Mouse (Mus musculus): ENCODE results near the gene Marc1. TPM values are rescaled to one million over a fixed set of nuclear protein-coding genes. Genes with fewer than 3 reads are reported as not detected.

The Marc1 gene
- total RNA-seq, 2 experiments from 2014 or later, result not detected

DNA sequence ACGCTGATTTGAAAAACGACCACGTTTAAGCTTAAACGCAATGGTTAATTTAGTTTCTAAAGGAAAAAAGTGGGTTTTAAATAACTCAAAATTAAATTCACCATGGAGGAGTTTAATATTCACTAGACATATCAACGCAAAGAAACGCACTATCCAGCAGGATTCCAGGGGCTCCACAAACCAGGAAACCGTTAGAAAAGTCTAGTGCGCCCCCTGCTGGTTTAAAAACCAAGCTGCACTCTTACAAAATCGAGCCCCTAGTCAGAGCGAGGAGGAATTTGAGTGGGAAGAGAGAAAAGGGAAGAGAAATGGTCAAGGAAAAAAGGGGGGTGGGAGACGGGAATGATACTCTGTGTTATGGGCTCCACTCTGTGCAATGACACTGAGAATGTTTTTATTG lies 14.0 kb upstream of the Marc1 start:
- ATAC-seq (replicated peaks; ENCODE audit: low FRiP score, poor library complexity, severe bottlenecking), result peak; percentile 65

DNA sequence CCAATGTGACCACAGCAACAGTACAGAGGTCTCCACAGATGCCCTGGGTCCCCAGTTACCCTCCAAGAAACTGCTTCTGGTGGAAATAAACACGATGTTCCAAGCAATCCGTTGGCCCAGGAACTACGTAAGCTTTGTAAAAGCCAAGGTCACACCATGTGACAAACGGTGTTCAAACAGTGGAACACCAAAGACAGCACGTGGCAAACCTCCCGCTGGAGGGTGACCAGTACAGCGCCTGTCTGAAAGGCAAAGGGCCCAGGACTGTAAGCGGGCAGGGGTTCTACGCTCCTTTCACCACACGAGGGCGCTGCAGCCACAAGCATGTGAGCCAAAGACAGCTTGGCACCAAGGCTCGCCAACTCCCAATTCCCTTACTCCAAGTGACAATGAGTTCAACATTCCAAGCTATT lies 13.3 kb upstream of the Marc1 start:
- peak; percentile 89 for ATAC-seq (replicated peaks; ENCODE audit: low FRiP score, poor library complexity, severe bottlenecking)

DNA sequence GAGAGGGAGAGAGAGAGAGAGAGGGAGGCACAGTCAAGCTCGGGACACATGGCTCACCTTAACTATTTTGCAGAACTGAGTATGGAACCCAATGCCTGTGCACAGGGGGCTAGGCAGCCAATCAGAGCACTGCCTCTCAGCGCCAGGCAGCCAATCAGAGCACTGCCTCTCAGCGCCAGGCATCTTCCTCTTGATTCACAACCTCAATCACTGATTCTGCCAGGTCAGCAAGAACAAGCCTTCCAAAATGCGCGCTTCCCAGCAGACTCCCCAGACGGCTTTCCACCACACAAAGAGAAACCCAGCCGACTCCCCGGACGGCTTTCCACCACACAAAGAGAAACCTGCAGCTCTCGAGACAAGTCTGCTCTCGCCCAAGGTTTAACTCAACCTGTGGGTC lies 11.6 kb upstream of the Marc1 start:
- ATAC-seq (replicated peaks; ENCODE audit: low FRiP score, poor library complexity, severe bottlenecking), result no peak

DNA sequence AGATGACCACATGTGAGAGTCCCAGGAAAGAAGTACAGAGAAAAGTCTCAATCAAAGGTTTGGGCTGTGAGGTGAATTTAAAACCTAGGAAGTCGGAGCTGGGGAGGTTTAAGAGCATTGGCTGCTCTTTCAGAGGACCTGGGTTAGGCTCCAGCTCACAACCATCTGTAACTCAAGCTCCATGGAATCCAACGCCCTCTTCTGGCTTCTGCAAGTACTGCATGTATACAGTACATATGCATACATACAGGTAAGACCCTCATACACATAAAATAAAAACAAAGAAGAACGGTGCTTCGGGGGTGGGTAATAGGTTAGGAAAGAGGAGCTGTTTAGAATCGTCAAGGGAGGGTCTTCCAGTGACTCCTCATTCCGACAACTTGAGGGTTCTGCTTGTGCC lies 6.7 kb upstream of the Marc1 start:
- ATAC-seq (replicated peaks; ENCODE audit: low FRiP score, poor library complexity, severe bottlenecking), result peak; percentile 40; the same call in 1 of the 2 replicates

DNA sequence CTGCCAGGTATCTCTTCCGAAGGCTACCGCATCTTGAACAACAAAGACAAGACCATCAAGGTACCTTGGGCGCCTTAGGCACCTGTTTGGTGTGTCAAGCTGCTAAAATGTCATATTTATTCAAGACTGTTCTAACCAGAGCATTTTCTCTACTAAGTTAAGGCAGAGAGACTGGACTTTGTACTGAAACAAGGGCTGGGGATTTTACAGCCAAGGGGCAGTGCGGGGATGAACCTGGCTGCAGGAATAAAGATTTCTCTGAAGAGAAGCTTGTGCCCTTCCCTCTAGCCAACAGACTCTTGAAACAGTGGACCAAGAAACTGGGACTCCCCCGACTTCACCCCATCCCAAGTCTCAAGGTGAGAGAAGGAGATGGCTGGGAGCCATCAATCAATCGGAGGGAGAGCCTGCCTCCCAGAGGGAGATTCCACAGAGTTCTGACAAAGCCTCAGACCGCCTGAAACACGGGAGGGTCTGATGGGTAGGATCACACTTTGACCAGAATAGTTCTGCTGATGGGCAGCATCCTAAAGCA lies 670 bp upstream of the Marc1 start:
- no peak for ATAC-seq (replicated peaks; ENCODE audit: low FRiP score, poor library complexity, severe bottlenecking)

DNA sequence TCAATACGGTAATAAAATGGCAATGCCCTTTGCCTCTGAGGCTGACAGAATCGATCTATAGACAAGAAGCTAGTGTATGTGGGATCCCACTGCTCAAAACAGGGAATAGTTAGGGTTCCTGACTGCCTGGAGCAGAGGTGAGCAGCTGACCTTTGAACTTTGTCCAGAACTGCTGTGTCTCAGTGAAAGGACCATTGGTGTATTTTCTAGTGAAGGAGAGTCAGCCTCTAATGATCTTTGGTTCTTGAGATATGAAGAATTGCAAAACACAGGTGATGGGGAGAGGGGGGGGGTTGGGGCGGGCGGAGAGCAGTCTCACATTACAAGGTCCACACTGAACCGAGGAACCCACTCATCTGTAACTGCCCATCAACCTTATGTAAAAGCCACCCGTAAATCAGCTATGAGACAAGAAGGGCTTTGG lies 1.5 kb downstream of the Marc1 start:
- no peak for ATAC-seq (replicated peaks; ENCODE audit: low FRiP score, poor library complexity, severe bottlenecking)

DNA sequence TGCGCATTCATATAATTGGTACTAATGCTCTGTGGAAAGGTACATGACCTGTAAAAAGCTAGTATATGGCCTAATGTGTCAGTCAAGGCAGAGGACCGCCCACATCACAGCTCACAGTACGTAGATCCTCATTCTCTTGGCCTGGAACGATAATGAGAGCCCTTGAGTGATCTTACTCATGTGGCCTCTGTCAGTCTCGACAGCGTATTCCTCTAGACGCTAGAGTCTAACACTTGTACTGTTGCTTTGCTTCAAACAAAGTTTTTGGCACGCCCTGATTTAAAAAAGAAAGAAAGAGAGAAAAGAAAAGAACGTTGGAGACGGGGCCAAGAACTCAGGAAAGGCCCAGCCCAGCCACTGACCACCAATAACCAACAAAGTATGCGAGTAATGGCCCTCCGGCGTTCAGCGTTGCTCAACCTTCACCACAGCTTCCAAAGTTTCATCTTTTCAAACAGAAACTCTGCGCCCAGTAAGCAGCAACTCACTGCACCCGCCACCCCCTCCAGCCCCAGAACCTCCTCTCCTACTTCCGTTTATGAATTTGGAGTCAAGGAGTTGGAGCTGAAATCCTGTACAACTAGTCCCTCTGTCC lies 2.6 kb downstream of the Marc1 start:
- no peak for ATAC-seq (replicated peaks; ENCODE audit: low FRiP score, poor library complexity, severe bottlenecking)

DNA sequence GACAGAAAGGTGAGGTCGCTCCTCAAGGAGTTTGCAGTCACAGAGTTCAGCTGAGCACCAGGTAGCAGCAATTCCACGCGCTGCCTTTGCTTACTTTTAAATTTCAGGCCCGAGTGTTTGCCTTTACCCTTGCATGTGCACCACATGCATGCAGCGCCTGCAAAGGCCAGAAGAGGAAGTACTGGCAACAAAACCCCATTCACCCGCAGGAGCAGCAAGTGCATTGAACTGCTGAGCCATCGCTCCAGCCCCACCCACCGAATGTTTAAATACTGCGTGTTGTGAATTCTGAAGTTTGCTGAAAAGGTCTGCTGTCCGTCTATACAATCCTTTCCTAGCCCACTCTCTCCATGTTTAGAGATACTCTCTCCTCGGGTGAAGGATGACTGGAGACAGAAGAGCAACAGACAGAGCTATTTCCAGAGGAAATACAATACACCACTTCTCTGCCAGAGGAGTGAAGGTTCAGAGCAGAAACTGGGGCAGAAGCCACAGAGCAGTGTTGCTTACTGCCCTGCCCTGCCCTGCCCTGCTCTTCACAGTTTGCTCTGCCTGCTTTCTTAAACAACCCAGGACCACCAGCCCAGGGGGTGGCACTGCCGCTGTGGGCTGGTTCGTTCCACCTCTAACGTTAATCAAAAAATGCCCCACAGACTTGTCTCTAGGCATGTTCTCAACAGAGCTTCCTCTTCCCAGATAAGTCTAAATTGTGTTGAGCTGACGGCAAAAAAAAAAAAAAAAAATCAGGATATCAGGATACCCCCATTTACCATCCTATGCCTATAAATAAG lies 3.3 kb downstream of the Marc1 start:
- ATAC-seq (replicated peaks; ENCODE audit: low FRiP score, poor library complexity, severe bottlenecking), result no peak

DNA sequence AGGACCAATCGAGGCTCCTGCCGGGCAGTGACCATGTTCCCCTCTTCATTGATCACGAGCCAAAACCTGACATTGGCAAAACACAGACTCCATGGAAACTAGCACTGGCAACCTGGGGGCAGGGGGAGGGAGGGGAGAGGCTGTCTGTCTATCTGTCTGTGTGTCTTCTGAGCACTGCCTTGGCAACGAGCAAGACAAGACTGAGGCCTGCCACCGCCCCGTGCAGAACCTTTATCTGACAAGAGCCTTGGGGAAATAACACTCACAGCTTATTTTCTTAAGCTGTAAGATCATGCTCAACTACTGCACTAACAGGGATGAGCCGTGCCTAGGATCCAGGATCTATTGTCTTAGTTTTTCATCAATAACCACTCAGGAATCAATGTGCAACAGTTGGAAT lies 4.0 kb downstream of the Marc1 start:
- ATAC-seq (replicated peaks; ENCODE audit: low FRiP score, poor library complexity, severe bottlenecking), result no peak

DNA sequence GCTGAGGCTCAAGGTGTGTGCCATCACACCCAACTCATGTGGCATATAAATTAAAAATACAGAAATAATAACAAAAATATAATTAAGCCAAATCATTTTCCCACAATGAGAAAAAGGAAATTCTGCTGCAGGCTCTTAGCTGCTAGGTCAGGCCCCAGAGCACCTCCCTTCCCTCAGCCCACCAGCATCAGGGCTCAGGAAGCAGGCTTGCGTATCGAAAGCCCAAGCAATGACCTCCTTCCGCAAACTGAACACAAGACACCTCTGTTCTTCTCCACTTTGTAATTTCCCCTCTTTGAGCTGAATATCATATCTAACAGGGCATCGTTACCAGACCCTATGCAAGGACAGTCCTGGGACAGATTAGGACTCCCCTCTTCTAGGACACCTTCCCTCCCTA lies 5.4 kb downstream of the Marc1 start:
- no peak for ATAC-seq (replicated peaks; ENCODE audit: low FRiP score, poor library complexity, severe bottlenecking)

DNA sequence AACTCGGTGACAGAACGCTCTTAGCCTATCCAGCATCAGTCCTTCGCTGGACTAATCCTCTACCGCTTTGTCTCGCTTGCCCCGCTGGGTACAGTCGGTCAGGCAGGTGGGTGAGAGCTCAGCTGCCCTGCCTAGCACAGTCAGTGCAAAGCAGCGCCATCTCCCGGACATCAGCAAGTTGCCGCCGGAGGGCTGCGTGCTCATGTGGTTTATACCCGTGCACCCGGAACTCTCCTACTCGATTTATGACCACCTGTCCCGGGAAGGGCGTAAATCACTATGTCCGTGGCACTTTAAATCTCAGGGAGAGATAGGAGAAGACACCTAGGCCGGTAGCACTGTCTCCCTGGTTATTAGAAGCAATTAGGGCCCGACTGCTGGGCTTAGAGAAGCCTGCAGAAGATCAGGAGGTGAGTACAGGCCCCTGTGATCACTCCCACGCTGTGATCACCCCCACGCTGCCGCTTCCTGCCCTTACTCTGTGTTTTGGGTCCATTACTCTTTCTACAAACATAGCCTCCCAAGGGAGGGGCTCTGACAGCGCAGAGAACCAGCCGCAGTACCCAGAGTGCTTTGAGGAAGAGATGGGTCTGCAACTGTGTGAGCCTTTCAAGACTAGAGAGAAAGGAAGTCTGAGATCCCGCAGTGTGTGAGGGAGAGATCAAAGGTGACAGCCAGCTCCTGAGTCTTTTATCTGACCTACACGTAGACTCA lies 17.8 kb downstream of the Marc1 start:
- no peak for ATAC-seq (replicated peaks; ENCODE audit: low FRiP score, poor library complexity, severe bottlenecking)

DNA sequence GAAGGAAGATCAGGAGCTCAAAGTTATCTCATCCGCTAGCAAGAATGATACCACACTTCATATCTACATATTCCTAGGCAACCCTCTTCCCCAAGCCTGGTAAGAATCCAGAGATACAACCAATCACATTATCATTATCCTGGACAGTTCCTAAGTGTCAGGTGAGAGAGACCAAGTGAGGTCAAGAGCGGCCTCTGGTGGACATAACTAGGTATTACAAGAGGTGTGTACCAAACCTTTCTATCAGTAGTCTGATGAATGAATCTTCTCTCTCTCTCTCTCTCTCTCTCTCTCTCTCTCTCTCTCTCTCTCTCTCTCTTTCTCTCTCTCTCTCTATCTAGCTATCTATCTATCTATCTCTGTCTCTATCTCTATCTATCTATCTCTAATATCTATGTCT lies 20.0 kb downstream of the Marc1 start:
- peak; percentile 64; the same call in 1 of the 2 replicates for ATAC-seq (replicated peaks; ENCODE audit: low FRiP score, poor library complexity, severe bottlenecking)

DNA sequence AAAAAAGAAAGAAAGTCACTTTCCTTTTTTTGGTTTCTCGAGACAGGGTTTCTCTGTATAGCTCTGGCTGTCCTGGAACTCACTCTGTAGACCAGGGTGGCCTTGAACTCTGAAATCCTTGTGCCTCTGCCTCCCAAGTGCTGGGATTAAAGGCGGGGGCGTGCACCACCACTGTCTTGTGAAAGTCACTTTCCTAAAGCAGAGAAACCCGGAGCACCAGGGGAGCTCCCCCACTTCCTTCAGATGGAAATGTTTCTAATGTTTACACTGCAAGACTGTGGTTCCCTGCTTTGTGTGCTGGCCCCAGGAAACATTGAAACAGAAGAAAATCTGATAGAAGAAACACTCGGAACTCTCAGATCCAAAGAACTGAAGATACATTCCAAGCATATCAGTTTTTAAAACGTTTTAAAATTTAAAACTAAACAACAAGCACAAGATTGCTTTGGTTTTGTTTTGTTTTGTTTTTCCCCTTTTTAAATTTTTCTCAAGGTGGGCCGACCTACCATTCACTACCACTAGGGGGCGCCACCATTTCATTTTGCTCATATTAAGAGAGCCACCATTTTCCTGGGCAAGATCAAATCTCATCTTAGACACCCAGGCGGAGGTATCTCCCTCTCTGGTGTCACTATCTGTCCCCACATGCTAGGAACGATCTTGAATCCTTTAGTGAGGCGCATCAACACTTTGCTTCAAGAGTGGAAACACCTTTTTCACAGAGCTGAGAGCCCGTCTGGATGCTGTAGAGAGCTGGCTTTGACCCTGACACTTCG lies 24.5 kb downstream of the Marc1 start:
- ATAC-seq (replicated peaks; ENCODE audit: low FRiP score, poor library complexity, severe bottlenecking), result no peak

DNA sequence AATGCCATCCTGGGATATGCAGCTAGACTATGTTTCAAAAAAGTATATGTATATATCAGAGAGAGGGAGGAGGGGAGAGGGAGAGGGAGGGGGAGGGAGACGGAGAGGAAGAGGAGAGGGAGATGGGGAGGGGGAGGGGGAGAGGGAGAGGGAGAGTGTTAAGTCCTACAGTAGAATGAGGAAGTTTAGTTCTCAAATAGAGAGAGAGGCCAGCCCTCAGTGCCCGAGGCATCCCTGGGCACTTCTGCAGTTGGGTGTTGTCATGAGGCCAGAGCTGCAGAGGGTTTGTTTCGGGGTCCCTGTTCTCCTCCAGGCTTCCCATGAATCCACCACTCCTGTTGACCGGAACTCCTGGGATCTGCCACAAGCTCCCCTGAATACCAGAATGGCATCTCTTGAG lies 27.5 kb downstream of the Marc1 start:
- ATAC-seq (replicated peaks; ENCODE audit: low FRiP score, poor library complexity, severe bottlenecking), result no peak

DNA sequence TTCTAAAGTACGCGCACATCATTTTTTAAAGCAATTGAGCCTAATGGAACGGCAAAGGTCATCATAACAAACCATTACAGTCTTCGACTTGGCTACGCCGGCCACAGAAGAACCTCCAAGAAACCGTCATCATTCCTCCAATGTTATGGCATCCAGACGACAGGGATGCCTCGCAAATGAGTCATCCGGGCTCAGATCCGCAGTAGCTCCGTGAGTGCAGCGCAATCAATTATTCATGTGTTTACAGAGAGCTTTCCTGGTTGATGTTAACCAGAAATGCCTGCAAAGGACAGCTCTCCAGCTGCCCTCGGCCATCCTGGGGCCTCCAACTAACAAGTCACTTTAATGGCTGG lies 29.0 kb downstream of the Marc1 start:
- ATAC-seq (replicated peaks; ENCODE audit: low FRiP score, poor library complexity, severe bottlenecking), result no peak

DNA sequence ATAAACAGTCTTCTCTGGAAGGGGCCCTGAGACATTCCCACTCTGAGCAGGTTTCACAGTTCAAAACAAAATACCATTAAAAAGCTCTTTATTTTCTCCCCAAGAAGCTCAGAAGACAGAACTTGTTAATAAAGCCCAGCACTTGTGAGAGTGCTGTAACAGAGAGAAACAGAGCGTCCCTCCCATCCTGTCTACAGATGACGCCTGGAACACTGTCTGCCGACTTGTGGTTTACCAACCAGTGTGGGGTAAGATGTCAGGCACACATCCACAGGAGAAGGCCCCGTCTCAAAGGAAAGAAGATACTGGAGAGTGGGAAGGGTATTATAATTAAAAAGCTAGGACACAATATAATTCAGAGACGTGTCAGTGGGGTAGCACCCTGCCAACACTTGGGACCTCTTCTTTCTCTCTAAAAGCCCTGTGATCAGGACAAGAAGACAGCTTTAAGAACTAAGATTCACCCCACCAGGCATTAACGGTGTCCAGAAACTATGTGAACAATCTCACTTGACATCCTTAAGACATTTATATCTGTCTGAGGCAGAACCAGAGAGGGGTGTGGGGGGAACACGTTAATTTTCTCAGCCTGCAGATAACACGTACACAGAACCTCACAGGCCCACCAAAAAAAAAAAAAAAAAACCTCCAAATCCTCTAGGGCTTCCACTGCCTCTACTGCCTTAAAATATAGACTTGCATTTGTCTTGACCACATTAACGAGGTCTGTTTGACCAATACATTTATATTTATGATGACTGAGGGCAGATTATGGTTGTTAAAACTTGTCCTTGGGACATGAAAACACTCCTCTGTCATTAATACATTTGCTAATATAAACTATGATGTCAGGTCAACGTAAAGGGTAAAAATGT lies 29.6 kb downstream of the Marc1 start:
- no peak for ATAC-seq (replicated peaks; ENCODE audit: low FRiP score, poor library complexity, severe bottlenecking)

DNA sequence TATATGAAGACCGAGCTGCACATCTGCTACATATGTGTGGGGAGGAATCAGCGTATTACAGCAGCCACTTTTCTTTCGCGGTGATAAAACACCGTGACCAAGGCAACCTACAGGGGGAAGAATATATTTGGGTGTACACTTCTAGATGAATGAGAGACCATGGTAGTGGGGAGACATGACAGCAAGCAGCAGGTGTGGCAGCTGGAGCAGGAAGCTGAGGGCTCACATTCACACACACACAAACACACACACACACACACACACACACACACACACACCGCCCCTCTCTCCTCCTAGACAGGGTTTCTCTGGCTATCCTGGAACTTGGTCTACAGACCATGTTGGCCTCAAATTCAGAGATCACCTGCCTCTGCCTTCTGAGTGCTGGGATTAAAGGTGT lies 33.0 kb downstream of the Marc1 start:
- ATAC-seq (replicated peaks; ENCODE audit: low FRiP score, poor library complexity, severe bottlenecking), result no peak

DNA sequence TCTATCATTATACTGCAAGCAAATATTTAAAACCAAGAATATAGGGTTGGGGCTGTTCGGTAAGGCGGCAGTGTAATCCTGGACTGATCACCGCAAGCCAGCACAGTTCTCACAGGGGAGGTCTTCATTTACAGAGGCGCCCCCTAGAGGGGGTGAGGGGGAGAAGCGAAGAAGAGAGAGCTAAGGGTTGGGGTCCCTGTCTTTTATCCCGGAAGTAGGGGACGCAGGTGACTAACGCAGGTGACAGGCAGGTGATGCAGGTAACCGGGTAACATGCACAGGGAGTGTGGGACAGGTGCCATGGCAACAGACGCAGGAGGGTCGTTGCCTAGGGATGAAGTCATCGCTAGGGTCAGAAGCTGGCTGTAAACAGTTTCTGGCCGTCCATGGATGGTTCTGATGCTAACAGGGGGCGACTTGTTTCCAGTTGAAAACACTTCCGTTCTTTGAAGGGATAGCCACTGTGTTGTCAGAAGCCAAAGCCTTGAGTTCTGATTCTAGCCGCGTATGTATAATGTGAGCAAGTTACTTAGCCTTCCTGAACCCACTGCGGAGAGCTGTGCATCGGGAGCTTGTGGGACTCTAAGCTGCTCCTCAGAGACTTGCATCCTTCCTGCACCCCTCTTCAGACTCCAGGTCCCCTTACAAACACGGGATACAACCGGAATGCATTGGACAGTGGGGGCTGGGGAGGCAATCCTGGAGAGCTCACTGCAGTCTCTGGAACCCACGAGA lies 33.9 kb downstream of the Marc1 start:
- no peak for ATAC-seq (replicated peaks; ENCODE audit: low FRiP score, poor library complexity, severe bottlenecking)

DNA sequence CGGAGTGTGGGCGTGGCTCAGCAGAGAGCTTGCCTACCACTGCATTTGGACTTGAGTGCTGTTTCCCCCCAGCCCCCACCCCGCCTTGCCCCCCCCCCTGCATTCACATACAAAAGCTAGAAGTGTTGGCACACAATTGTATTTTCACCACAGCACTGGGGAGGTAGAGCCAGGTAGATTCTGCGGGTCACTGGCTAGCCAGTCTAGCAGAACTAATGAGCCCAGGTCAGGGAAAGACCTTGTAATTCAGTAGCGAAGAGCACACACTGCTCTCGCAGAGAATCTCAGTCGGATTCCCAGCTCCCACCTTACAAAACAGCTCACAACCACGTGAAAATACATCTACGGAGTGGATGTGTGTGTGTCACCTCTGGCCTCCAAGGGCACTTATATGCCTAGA lies 35.8 kb downstream of the Marc1 start:
- no peak for ATAC-seq (replicated peaks; ENCODE audit: low FRiP score, poor library complexity, severe bottlenecking)
